11 mouse cellular contexts compared by ENCODE assay signal in genomic region chr11:3368983-3369382, GRCm38 (mm10). TPM values are rescaled to one million over a fixed set of nuclear protein-coding genes. Genes with fewer than 3 reads are reported as not detected.
A peak's percentile ranks its signal among the peaks of the same experiment; 100 is the strongest.
DNase-seq lines count a peak whose midpoint lies in the region; ATAC-seq lines count a peak whose summit lies in the region.
"Had no signal": no experiment of that assay in that cellular context is flagged by ENCODE, and none has a peak within 500 bp of the region (broad histone marks: within the 10 kb centered on the region; RNA-seq: fewer than 3 reads in every experiment).

No protein-coding gene starts in this region.

- peak overlapping the region; percentile 39 for H3K27ac ChIP-seq in heart, embryonic 12.5 days (ENCODE audit: poor library complexity, severe bottlenecking)
- no peak overlapping the region for H3K27ac ChIP-seq in forebrain, embryonic 14.5 days (ENCODE audit: low read depth, low read length)
- 0 out of 2 replicates have a peak overlapping the region, but pooled peaks have one; percentile 76 for H3K27ac ChIP-seq in limb, embryonic 15.5 days
- no peak overlapping the region for H3K27ac ChIP-seq in neural tube, embryonic 13.5 days (replicated peaks)

- no peaks in the 10 kb centered on the region for H3K9me3 ChIP-seq in heart, embryonic 12.5 days (replicated peaks)
- no peaks in the 10 kb centered on the region for H3K9me3 ChIP-seq in forebrain, embryonic 14.5 days (replicated peaks; ENCODE audit: control insufficient read depth, low read length)
- H3K9me3 ChIP-seq in limb, embryonic 15.5 days: no peaks in the 10 kb centered on the region
- no peaks in the 10 kb centered on the region for H3K9me3 ChIP-seq in neural tube, embryonic 13.5 days
- H3K9me3 ChIP-seq: megakaryocyte, embryonic 14.5 days had no signal

- no peaks in the 10 kb centered on the region for H3K27me3 ChIP-seq in heart, embryonic 12.5 days (replicated peaks)
- H3K27me3 ChIP-seq in forebrain, embryonic 14.5 days (replicated peaks; ENCODE audit: control insufficient read depth, insufficient read depth, low read length): no peaks in the 10 kb centered on the region
- no peaks in the 10 kb centered on the region for H3K27me3 ChIP-seq in limb, embryonic 15.5 days
- H3K27me3 ChIP-seq in neural tube, embryonic 13.5 days: no peaks in the 10 kb centered on the region
- H3K27me3 ChIP-seq: megakaryocyte, embryonic 14.5 days had no signal

- no peak for DNase-seq in heart, postnatal 4 days
- DNase-seq in forebrain, embryonic 14.5 days (ENCODE audit: low spot score): no peak
- DNase-seq in layer of hippocampus, adult 18-20 months (ENCODE audit: low spot score in 2 of 2): no peak
- no peak for DNase-seq in spleen, postnatal 4 days (ENCODE audit: low spot score in 2 of 2)
- DNase-seq: layer of hippocampus, postnatal 36 days; spleen, adult 18-20 months had no signal

- H3K4me2 ChIP-seq in heart, embryonic 12.5 days: peak overlapping the region; percentile 92
- peak overlapping the region; percentile 73 for H3K4me2 ChIP-seq in forebrain, embryonic 14.5 days (ENCODE audit: low read length)
- H3K4me2 ChIP-seq in limb, embryonic 15.5 days: peak overlapping the region; percentile 78; the same call in 1 of the 2 replicates
- peak overlapping the region; percentile 79 for H3K4me2 ChIP-seq in neural tube, embryonic 13.5 days

- 46% methylated on average over 7 of the region's 7 CpGs for WGBS in heart, embryonic 12.5 days
- WGBS in forebrain, embryonic 14.5 days: 70% methylated on average over 7 of the region's 7 CpGs
- 44% methylated on average over 7 of the region's 7 CpGs for WGBS in limb, embryonic 15.5 days
- 56% methylated on average over 7 of the region's 7 CpGs for WGBS in neural tube, embryonic 13.5 days

- ATAC-seq in heart, embryonic 12.5 days (ENCODE audit: insufficient number of reproducible peaks, low FRiP score): no peak
- no peak for ATAC-seq in forebrain, embryonic 14.5 days
- no peak for ATAC-seq in limb, embryonic 15.5 days (ENCODE audit: insufficient number of reproducible peaks, low FRiP score, low TSS enrichment, low read depth)
- ATAC-seq in neural tube, embryonic 13.5 days (ENCODE audit: low read depth): no peak
- ATAC-seq in monocyte, adult 5-6 weeks (replicated peaks; ENCODE audit: insufficient number of reproducible peaks, low FRiP score, low TSS enrichment, poor library complexity, severe bottlenecking): no peak

- peaks cover 51% of the 10 kb centered on the region for H3K4me1 ChIP-seq in heart, embryonic 12.5 days (replicated peaks)
- peaks cover 34% of the 10 kb centered on the region for H3K4me1 ChIP-seq in forebrain, embryonic 14.5 days (ENCODE audit: control insufficient read depth, insufficient read depth, low read length)
- H3K4me1 ChIP-seq in limb, embryonic 15.5 days: peaks cover 32% of the 10 kb centered on the region
- H3K4me1 ChIP-seq in neural tube, embryonic 13.5 days (replicated peaks): peaks cover 66% of the 10 kb centered on the region

- peaks cover 14% of the 10 kb centered on the region; the same call in 1 of the 2 replicates for H3K36me3 ChIP-seq in heart, embryonic 12.5 days
- H3K36me3 ChIP-seq in forebrain, embryonic 14.5 days (ENCODE audit: control insufficient read depth, insufficient read depth, low read length): no peaks in the 10 kb centered on the region
- H3K36me3 ChIP-seq in limb, embryonic 15.5 days: no peaks in the 10 kb centered on the region
- H3K36me3 ChIP-seq in neural tube, embryonic 13.5 days: no peaks in the 10 kb centered on the region

- H3K9ac ChIP-seq in heart, embryonic 12.5 days: peak overlapping the region; percentile 41; the same call in 1 of the 2 replicates
- H3K9ac ChIP-seq in forebrain, embryonic 14.5 days (ENCODE audit: low read length): no peak overlapping the region
- H3K9ac ChIP-seq in limb, embryonic 15.5 days: no peak overlapping the region
- peak overlapping the region; percentile 90 for H3K9ac ChIP-seq in neural tube, embryonic 13.5 days

- no peak overlapping the region for H3K4me3 ChIP-seq in heart, embryonic 12.5 days
- H3K4me3 ChIP-seq in forebrain, embryonic 14.5 days (ENCODE audit: low read depth, low read length): no peak overlapping the region
- H3K4me3 ChIP-seq in limb, embryonic 15.5 days: no peak overlapping the region
- peak overlapping the region; percentile 73 for H3K4me3 ChIP-seq in neural tube, embryonic 13.5 days
- H3K4me3 ChIP-seq: megakaryocyte, embryonic 14.5 days had no signal

RNA-seq across cellular contexts. Expression of gene Pik3ip1, which starts 38.8 kb away (rescaled TPM):
- polyA plus RNA-seq in heart, embryonic 12.5 days (2016; fragmentation: Nextera tagmentation; extraction: Ambion mirVana): 20.2 and 21.3 TPM in 2 replicates
- 10 to 100 TPM; 11.7 to 12.0 TPM for total RNA-seq in heart, postnatal 4 days (2021)
- 27.8 TPM in 2 replicates for polyA plus RNA-seq in forebrain, embryonic 14.5 days (2014; fragmentation: Nextera tagmentation; extraction: Ambion mirVana)
- 15.6 and 17.9 TPM in 2 replicates for polyA plus RNA-seq in limb, embryonic 15.5 days (2015; fragmentation: Nextera tagmentation; extraction: Ambion mirVana)
- polyA plus RNA-seq in neural tube, embryonic 13.5 days (2015; fragmentation: Nextera tagmentation; extraction: Ambion mirVana): 26.5 and 29.7 TPM in 2 replicates
- total RNA-seq in layer of hippocampus, adult 18-20 months (2021): 10 to 100 TPM; 41.6 to 46.5 TPM
- 17.3 to 18.3 TPM (median 18.0 TPM) in 3 replicates for total RNA-seq in monocyte, adult 5-6 weeks (2017)

RNA-seq across cellular contexts. Expression of gene Limk2, which starts 40.0 kb away (rescaled TPM):
- polyA plus RNA-seq in heart, embryonic 12.5 days (2016; fragmentation: Nextera tagmentation; extraction: Ambion mirVana): 73.2 and 74.6 TPM in 2 replicates
- total RNA-seq in heart, postnatal 4 days (2021): 10 to 100 TPM; 31.8 to 34.4 TPM
- polyA plus RNA-seq in forebrain, embryonic 14.5 days (2014; fragmentation: Nextera tagmentation; extraction: Ambion mirVana): 88.4 and 102 TPM in 2 replicates
- polyA plus RNA-seq in limb, embryonic 15.5 days (2015; fragmentation: Nextera tagmentation; extraction: Ambion mirVana): 102 and 108 TPM in 2 replicates
- polyA plus RNA-seq in neural tube, embryonic 13.5 days (2015; fragmentation: Nextera tagmentation; extraction: Ambion mirVana): 128 and 143 TPM in 2 replicates
- 10 to 100 TPM; 90.1 to 97.5 TPM for total RNA-seq in layer of hippocampus, adult 18-20 months (2021)
- total RNA-seq in monocyte, adult 5-6 weeks (2017): 19.9 to 43.2 TPM (median 21.4 TPM) in 3 replicates

Comparison
In these comparisons a context has a peak if more than half of its experiments do, and no peak if none do; other contexts are left out.
1. H3K27ac ChIP-seq: peak in heart, embryonic 12.5 days (single experiment) and limb, embryonic 15.5 days (single experiment); none in forebrain, embryonic 14.5 days (single experiment) and neural tube, embryonic 13.5 days (single experiment).
2. H3K9ac ChIP-seq: peak in heart, embryonic 12.5 days (single experiment) and neural tube, embryonic 13.5 days (single experiment); none in forebrain, embryonic 14.5 days (single experiment) and limb, embryonic 15.5 days (single experiment).
3. Peak in every context shown above with its lines, with median percentiles within 50 percentile points of each other: H3K4me2 ChIP-seq.